Mouse (Mus musculus) heart, embryonic 15.5 days (tissue): ENCODE measurements around the gene Pbx3. TPM values are rescaled to one million over a fixed set of nuclear protein-coding genes. Genes with fewer than 3 reads are reported as not detected.

ENCODE experiments used
- ATAC-seq: fragments of 200-750 bp; cut with Nextera tagmentation; replicated peaks from 2 replicates; pipeline ENCODE4 v1.8.0; 2017; ENCODE audit warnings: low read depth, moderate TSS enrichment; ENCODE audit not compliant: insufficient number of reproducible peaks, insufficient read depth, low FRiP score
- H3K27ac ChIP-seq: fragments of 300-500 bp; sonication (generic); 2 replicates; pipeline ENCODE4 v1.5.1; 2015; ENCODE audit warnings: mild to moderate bottlenecking, inconsistent platforms
- H3K27me3 ChIP-seq: fragments of 300-500 bp; sonication (generic); 2 replicates; pipeline ENCODE4 v1.6.1; 2015; ENCODE audit warnings: inconsistent platforms
- H3K36me3 ChIP-seq: fragments of 300-500 bp; sonication (generic); 2 replicates; pipeline ENCODE4 v1.6.1; 2015; ENCODE audit warnings: mild to moderate bottlenecking, inconsistent platforms
- H3K4me1 ChIP-seq: fragments of 300-500 bp; sonication (generic); replicated peaks from 2 replicates; pipeline ENCODE4 v1.6.1; 2015; ENCODE audit warnings: inconsistent platforms
- H3K4me2 ChIP-seq: fragments of 300-500 bp; sonication (generic); 2 replicates; pipeline ENCODE4 v1.6.1; 2015; ENCODE audit warnings: inconsistent platforms, mild to moderate bottlenecking, moderate library complexity
- H3K4me3 ChIP-seq: fragments of 300-500 bp; sonication (generic); 2 replicates; pipeline ENCODE4 v1.5.1; 2015; ENCODE audit warnings: mild to moderate bottlenecking, inconsistent platforms
- H3K9ac ChIP-seq: fragments of 300-500 bp; sonication (generic); 2 replicates; pipeline ENCODE4 v1.6.1; 2015; ENCODE audit warnings: mild to moderate bottlenecking, inconsistent platforms
- H3K9me3 ChIP-seq: fragments of 300-500 bp; sonication (generic); replicated peaks from 2 replicates; pipeline ENCODE4 v1.6.1; 2016; ENCODE audit warnings: inconsistent platforms
- WGBS: fragments of 180-500 bp; shearing (Covaris S2); methylation state at CpG from one replicate; pipeline ENCODE4 v1.1.7; 2015; ENCODE audit warnings: mixed read lengths; 5-methylcytosine and 5-hydroxymethylcytosine counted together
- polyA plus RNA-seq: library from polyadenylated mRNA; unstranded; fragments of >200 nt; fragmentation: Nextera tagmentation; extraction: Ambion mirVana; gene quantifications from 2 replicates; pipeline ENCODE4 v1.2.1, GENCODE M21; 2015

Gene Pbx3
- polyA plus RNA-seq, 1 experiment from 2014 or later = 16.8 TPM

- no peak for ATAC-seq
- Histone ChIP-seq H3K4me3 (no peak overlapping the region), H3K4me2 (no peak overlapping the region), H3K36me3 (peaks cover 10% of the 10 kb centered on the region; the same call in 1 of the 2 replicates), H3K27ac (no peak overlapping the region), H3K9me3 (no peaks in the 10 kb centered on the region), H3K27me3 (no peaks in the 10 kb centered on the region), H3K9ac (no peak overlapping the region), H3K4me1 (no peaks in the 10 kb centered on the region)
- WGBS = 87% methylated on average over 2 of the region's 2 CpGs
These were observed 202.5 kb downstream of the Pbx3 start for GRCm38 (mm10) chr2:34170424-34170823.

DNA sequence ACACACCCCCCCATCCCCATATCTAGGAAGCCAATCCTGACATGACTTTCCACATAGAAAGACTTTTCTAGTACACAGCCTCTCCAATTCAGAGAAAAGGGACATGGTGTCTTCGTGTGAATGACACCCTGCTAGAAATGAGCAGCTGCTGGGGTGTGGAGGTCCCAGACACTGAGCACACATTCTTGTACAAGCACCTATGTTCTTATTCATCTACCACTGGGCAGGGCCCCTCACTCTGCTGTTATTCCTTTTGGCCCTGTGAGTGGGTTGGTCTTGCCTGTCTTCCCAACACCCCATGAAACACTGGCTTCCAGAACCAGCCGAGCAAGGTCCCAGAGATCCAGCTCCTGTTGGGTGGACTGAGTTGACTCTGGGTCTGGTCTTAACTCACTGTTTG, 203.3 kb downstream of the Pbx3 start:
- no peak overlapping the region for H3K27ac ChIP-seq
- H3K4me2 ChIP-seq = no peak overlapping the region
- WGBS = 82% methylated on average over 2 of the region's 2 CpGs
- H3K27me3 ChIP-seq = no peaks in the 10 kb centered on the region
- no peaks in the 10 kb centered on the region for H3K4me1 ChIP-seq
- H3K9ac ChIP-seq = no peak overlapping the region
- H3K9me3 ChIP-seq = no peaks in the 10 kb centered on the region
- ATAC-seq = no peak
- H3K4me3 ChIP-seq = no peak overlapping the region
- peaks cover 10% of the 10 kb centered on the region; the same call in 1 of the 2 replicates for H3K36me3 ChIP-seq

DNA sequence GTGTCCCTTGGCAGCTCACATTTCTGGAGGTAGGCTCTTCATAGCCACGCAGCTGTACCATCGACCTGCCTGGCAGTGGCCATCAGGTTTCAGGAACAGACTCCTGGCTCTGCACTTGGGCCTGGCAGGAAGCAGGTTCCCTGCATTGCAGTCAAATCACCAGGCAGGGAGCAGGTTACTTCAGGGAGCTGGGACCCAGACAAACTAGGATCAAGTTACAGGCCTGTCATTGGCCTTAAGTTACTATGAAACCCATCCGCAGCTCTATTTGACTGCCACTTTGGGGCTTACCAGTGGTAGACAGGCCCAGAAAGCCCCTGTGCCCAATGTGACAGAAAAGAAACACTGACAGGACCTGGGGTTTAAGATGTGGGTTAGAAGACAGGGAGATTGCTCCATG, 204.8 kb downstream of the Pbx3 start:
- ATAC-seq = no peak
- WGBS = 52% methylated on average over 3 of the region's 3 CpGs
- no peaks in the 10 kb centered on the region for H3K27me3 ChIP-seq
- no peak overlapping the region for H3K27ac ChIP-seq
- H3K9me3 ChIP-seq = no peaks in the 10 kb centered on the region
- no peak overlapping the region for H3K4me2 ChIP-seq
- H3K4me1 ChIP-seq = no peaks in the 10 kb centered on the region
- H3K36me3 ChIP-seq = peaks cover 10% of the 10 kb centered on the region; the same call in 1 of the 2 replicates
- no peak overlapping the region for H3K4me3 ChIP-seq
- no peak overlapping the region for H3K9ac ChIP-seq

DNA sequence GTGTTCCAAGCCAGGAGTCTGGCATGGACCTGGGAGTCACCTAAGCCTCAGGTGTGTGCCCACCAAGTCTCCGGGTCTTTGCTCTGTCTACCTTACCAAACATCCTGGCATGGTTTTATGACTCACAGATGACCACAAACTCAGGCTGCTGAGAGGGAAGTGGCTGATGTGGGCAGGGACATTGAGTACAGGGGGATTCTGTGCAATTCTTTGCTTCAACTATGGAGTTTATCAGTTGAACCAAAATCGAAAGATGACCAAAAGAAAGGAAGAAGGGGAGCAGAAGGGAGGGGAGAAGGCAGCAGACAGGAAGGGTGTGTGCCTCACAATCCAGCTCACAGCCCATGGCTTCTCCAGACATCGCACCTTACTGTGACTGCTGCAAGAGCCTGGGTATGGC, 210.5 kb downstream of the Pbx3 start:
- ATAC-seq = no peak
- Histone ChIP-seq H3K9me3 (no peaks in the 10 kb centered on the region), H3K9ac (no peak overlapping the region), H3K4me3 (no peak overlapping the region), H3K4me2 (no peak overlapping the region), H3K27me3 (no peaks in the 10 kb centered on the region), H3K4me1 (no peaks in the 10 kb centered on the region), H3K36me3 (no peaks in the 10 kb centered on the region), H3K27ac (no peak overlapping the region)
- WGBS = 68% methylated on average over 3 of the region's 3 CpGs

- no peak for ATAC-seq
- no peaks in the 10 kb centered on the region for H3K9me3 ChIP-seq
These were observed 215.2 kb downstream of the Pbx3 start for GRCm38 (mm10) chr2:34157746-34158145.

DNA sequence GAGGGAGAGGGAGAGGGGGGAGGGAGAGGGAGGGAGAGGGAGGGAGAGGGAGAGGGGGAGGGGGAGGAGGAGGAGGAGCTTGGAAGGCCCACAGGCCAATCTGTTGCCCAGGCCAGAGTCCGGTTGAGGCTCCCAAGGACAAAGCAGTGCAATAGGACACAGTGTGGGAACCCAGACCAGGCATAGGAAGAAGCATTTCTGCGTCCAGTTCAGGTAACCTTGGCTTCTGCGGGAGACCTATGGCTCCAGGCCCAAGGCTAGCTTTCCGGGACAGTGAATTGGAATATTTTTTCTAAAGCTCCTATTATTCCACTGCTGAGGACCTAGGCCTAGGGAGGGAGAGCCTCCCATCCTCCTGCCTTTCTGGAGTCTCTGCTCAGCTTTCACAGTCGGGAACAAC, 218.1 kb downstream of the Pbx3 start:
- no peak overlapping the region for H3K4me3 ChIP-seq
- H3K27ac ChIP-seq = no peak overlapping the region
- no peaks in the 10 kb centered on the region for H3K36me3 ChIP-seq
- no peak overlapping the region for H3K9ac ChIP-seq
- 78% methylated on average over 5 of the region's 5 CpGs for WGBS
- H3K4me2 ChIP-seq = no peak overlapping the region
- ATAC-seq = no peak
- H3K27me3 ChIP-seq = no peaks in the 10 kb centered on the region
- H3K4me1 ChIP-seq = no peaks in the 10 kb centered on the region
- H3K9me3 ChIP-seq = no peaks in the 10 kb centered on the region

More at GRCm38 (mm10) chr2:34157746-34158145, 215.2 kb downstream of the Pbx3 start:
- Histone ChIP-seq H3K4me3 (no peak overlapping the region), H3K9ac (no peak overlapping the region), H3K27ac (no peak overlapping the region), H3K4me1 (no peaks in the 10 kb centered on the region), H3K27me3 (no peaks in the 10 kb centered on the region), H3K36me3 (no peaks in the 10 kb centered on the region), H3K4me2 (no peak overlapping the region)
- WGBS = 71% methylated on average over 3 of the region's 3 CpGs

DNA sequence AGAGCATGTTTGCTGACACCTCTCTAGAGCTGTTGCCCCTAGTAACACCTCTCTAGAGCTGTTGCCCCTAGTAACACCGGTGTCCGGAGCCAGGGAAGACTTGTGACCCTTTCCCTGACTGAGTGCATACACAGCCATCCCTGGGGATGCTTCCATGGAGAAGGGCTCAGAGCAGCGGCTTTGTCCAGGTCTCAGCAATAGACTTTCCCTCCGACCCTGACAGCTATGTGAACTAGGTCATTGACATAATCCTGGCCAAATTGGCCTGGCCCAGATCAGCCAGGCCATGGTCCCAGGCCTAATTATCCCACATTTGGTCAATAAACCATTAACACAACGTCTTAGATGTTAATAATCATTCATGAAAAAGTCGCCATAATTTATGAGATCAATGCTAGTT, 219.6 kb downstream of the Pbx3 start:
- Histone ChIP-seq H3K4me3 (no peak overlapping the region), H3K36me3 (no peaks in the 10 kb centered on the region), H3K4me1 (no peaks in the 10 kb centered on the region), H3K9me3 (no peaks in the 10 kb centered on the region), H3K27ac (no peak overlapping the region), H3K27me3 (no peaks in the 10 kb centered on the region), H3K4me2 (no peak overlapping the region), H3K9ac (no peak overlapping the region)
- WGBS = 81% methylated on average over 6 of the region's 6 CpGs
- no peak for ATAC-seq

DNA sequence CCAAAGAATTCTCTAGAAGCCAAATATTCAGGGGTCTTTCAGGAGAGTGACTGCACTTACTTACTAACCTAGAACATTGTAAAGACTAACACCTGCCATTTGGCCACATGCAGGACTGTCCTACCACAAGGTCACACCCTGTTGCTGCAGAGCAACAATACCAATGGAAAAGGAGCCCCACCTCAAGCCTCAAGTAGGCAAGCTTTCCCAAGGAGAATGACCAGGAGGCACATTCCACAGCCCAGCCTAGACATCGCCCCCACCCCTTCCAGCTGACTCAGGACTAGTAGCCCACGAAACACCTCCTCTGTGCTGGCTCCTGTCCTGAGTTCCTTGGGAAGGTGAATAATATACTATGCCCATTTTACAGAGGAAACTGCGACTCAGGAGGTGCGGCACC, 222.4 kb downstream of the Pbx3 start:
- Histone ChIP-seq H3K27ac (no peak overlapping the region), H3K36me3 (no peaks in the 10 kb centered on the region), H3K9ac (no peak overlapping the region), H3K4me3 (no peak overlapping the region), H3K9me3 (no peaks in the 10 kb centered on the region), H3K27me3 (no peaks in the 10 kb centered on the region), H3K4me1 (no peaks in the 10 kb centered on the region), H3K4me2 (no peak overlapping the region)
- no peak for ATAC-seq
- WGBS = 74% methylated on average over 4 of the region's 4 CpGs

DNA sequence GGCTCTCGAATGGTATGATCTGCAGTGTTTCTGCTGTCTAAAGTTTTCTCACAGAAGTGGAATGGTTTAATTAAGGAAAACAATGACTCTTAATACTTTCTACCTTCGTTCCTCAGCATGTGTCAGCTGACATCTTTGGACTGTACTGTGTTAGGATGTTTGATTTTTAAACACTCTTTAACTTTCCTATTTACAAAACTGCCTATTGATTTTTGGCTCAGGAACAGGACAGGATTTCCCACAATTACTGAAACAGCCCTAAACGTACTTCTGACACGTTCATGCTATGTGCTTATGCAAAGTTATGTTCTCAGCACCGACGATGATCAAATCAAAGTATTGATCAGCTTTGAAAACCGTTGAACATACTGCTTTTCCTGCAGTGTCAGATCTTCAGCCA, 224.7 kb downstream of the Pbx3 start:
- no peak overlapping the region for H3K27ac ChIP-seq
- no peaks in the 10 kb centered on the region for H3K36me3 ChIP-seq
- 75% methylated on average over 7 of the region's 7 CpGs for WGBS
- H3K4me3 ChIP-seq = no peak overlapping the region
- H3K9me3 ChIP-seq = no peaks in the 10 kb centered on the region
- no peaks in the 10 kb centered on the region for H3K27me3 ChIP-seq
- H3K4me1 ChIP-seq = no peaks in the 10 kb centered on the region
- no peak overlapping the region for H3K9ac ChIP-seq
- ATAC-seq = no peak
- no peak overlapping the region for H3K4me2 ChIP-seq

DNA sequence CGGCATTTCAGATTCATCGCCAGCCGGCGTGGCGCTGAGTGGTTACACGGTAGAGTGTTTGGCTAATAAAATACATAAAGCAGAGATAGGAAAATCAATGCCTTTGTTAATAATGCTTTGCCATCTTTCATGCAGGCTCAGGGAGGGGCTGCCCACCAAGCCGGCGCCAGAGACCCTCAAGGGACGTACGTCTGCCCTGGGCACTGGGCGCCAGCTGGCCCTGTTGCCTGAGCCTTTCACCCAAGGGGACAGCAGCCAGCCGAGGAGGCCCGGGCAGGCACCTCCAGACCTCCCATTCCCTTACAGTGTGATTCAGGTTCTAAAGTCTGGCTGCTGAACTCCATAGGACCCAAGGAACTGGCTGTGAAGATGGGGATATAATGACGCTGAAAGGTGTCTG, 225.5 kb downstream of the Pbx3 start:
- Histone ChIP-seq H3K27ac (no peak overlapping the region), H3K9me3 (no peaks in the 10 kb centered on the region), H3K27me3 (no peaks in the 10 kb centered on the region), H3K4me3 (no peak overlapping the region), H3K36me3 (no peaks in the 10 kb centered on the region), H3K4me2 (no peak overlapping the region), H3K9ac (no peak overlapping the region), H3K4me1 (no peaks in the 10 kb centered on the region)
- WGBS = 91% methylated on average over 14 of the region's 14 CpGs
- no peak for ATAC-seq

DNA sequence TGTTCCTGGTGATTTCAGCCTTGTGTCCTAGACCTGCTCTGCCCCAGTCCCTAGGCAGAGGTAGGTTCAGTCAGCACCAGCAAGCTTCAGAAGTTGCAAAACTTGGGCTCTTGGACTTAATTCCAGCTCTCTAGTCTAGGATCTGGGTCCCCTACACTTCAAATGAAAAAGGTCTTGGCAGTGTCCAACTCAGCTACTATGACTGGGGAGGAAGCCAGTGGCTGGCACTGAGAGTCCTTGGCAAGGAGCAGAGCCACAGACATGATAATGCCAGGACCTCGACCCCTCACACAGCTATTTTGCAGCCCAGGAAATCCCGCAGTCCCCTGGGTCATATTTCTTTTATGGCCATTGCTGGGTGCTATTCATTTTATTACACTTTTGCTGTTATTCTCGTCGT, 225.9 kb downstream of the Pbx3 start:
- 74% methylated on average over 4 of the region's 4 CpGs for WGBS
- no peak overlapping the region for H3K4me3 ChIP-seq
- H3K4me1 ChIP-seq = no peaks in the 10 kb centered on the region
- no peak overlapping the region for H3K9ac ChIP-seq
- H3K27me3 ChIP-seq = no peaks in the 10 kb centered on the region
- H3K36me3 ChIP-seq = no peaks in the 10 kb centered on the region
- no peak for ATAC-seq
- H3K27ac ChIP-seq = no peak overlapping the region
- H3K9me3 ChIP-seq = no peaks in the 10 kb centered on the region
- no peak overlapping the region for H3K4me2 ChIP-seq

DNA sequence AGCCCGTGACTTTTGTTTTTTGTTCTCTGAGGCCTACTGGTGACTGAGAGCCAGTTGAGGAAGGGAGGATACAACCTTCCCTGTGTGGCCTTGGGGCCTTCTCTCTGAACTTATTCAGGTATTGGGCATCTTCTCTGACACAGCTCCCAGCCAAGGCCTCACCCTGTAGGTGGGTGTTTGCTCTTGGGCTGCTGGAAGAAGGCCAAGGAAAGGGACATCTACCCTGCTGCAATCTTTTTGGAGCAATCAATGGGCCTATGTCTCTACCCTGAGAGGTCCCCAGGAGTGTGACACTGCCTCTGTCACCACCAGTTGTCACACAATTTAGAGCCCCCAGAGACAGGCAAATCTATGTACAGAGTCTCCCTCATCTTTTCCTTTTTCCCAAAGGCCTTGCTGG, 226.5 kb downstream of the Pbx3 start:
- ATAC-seq = no peak
- H3K4me2 ChIP-seq = no peak overlapping the region
- no peaks in the 10 kb centered on the region for H3K36me3 ChIP-seq
- H3K27ac ChIP-seq = no peak overlapping the region
- H3K4me1 ChIP-seq = no peaks in the 10 kb centered on the region
- H3K9me3 ChIP-seq = no peaks in the 10 kb centered on the region
- no peaks in the 10 kb centered on the region for H3K27me3 ChIP-seq
- no peak overlapping the region for H3K9ac ChIP-seq
- WGBS = 63% methylated on average over 1 of the region's 1 CpGs
- no peak overlapping the region for H3K4me3 ChIP-seq
